Mouse (Mus musculus) brain, embryonic 18.5 days (tissue): ENCODE results near the gene Tulp2.

Experiments
- DNase-seq: peaks from one replicate; pipeline ENCODE4 v3.0.0-alpha.2; 2012; ENCODE audit warnings: low read depth, low spot score

The Tulp2 gene

GRCm38 (mm10) chr7:45553519-45553918 lies 71.8 kb downstream of the Tulp2 start:
- no peak for DNase-seq

DNA sequence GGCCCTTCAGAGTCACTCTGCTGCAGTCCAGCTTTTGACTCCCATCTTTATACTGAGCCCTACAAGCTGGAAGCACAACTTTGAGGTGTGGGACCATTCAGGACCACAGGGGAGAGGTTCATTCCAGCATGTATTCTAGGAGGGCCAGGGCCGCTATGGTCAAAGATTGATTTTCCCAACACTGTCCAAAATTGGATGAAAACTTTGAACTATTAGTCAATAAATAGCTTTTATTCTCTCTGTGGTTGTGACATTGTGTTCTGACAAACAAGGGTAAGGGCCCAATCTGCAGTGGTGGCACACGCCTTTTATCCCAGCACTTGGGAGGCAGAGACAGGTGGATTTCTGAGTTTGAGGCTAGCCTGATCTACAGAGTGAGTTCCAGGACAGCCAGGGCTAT lies 72.3 kb downstream of the Tulp2 start:
- DNase-seq: no peak

DNA sequence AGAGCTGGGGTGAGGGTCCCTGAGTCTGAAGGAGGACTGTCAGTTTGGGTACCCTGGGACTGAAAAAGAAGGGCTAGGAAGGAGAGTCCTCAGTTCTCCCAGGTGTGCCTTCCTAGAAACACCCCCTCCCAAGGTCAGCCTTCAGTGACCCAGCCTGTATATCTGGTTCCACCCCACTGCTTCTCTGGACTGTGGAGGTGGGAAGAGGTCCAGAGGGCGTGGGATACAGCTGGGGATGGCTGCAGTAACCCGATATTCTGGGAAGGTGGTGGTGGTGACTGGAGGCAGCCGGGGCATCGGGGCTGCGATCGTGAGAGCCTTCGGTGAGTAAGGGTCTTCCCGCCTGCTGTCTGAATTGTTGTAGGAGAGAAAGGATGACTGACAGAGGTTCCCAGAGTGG lies 73.1 kb downstream of the Tulp2 start, which contains the start of gene Hsd17b14:
TSS of gene Hsd17b14 (plus strand) at position 150 of the 400 bp plus-strand sequence.
- DNase-seq: no peak

GRCm38 (mm10) chr7:45555787-45556186 lies 74.1 kb downstream of the Tulp2 start:
- no peak for DNase-seq

GRCm38 (mm10) chr7:45558907-45559306 lies 77.2 kb downstream of the Tulp2 start:
- no peak for DNase-seq

GRCm38 (mm10) chr7:45560241-45560640 lies 78.6 kb downstream of the Tulp2 start:
- no peak for DNase-seq

GRCm38 (mm10) chr7:45560843-45561623 lies 79.4 kb downstream of the Tulp2 start:
- peak; percentile 32 for DNase-seq

DNA sequence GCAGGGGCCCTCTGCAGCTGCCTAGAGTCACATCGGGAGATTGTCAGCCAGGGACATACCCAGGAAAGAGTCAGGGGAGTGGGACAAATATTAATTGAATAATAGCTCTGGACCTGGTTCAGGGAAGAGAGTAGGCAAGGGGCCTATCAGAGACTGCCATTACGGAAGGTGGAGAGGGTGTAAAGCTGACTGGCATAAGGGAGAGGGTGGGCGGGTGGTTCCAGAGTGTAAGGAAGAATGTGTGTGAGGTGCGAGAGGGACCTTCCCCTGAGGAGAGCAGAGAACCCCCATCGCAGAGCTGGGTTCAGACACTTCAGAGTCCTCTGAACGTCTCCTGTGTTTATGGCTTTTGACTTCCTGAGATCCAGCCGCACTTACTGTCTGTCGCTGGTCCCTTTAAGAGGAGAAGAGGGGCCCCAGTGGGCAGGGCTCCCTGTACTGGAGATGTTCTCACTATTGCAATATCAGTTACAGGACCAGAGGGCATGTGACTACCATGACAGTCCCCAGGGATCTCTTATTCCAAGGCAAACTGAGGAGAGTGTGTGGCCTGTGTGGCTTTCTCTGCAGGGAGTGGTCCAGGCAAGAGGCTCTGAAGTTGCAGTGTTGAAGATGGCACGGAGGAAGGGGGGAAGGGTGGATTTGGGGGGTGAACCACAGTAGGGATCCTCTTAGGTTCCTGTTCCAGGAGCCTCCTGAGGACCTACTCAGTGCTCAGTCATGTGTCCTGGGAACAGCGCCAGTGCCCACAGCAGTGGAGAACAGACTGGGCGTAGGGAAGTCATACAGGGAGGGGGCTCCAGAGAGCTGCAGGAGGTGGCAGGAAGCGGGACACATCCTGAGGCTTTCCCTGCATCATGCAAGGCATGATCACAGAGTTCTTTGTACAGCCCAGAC lies 80.2 kb downstream of the Tulp2 start:
- DNase-seq: no peak

DNA sequence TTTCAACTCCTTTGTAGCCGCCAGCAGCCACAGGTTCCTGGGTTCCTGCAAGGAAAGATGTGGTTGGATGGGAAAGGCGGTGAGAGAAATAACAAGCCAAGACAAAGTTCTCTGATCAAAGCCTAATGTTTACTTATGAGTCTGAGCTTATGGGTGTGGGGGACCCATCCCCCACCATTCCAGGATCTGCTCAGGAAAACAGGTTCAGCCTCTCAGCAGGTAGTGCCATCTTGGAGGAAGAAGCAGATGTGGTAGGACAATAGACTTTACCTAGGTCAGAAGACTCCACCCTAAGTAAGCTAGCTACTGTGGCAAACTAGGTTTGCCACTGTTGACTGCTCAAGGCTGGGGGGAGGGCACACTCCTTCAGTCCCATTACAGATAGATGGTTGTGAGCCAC lies 83.1 kb downstream of the Tulp2 start:
- no peak for DNase-seq

GRCm38 (mm10) chr7:45565446-45565845 lies 83.8 kb downstream of the Tulp2 start:
- no peak for DNase-seq

DNA sequence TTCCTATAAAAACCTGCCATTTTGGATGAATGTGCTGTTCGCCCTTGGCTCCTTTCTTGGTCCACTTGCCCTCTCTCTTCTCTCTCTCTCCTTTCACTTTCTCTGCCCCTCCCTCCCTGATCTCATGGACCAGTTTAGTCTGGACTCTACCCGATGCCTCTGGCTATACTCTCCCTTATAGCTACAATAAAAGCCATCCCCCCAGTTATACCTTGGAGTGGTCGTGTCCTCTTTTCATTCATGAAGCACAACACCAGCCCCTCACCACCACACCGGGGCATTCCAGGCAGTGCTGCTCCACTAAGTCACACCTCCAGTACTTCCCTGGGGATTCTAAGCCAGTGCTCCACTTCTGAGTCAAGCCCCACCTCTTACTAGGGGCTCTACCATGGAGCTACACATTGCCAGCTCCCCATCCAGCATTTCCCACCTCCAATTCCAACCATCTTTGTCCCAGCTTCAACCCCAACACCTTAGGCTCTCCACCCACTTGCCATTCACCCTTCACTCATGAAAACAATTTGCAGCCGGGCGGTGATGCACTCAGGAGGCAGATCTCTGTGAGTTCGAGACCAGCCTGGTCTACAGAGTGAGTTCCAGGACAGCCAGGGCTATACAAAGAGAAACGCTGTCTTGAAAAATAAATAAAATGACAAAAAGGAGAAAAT lies 85.6 kb downstream of the Tulp2 start:
- no peak for DNase-seq

- DNase-seq: peak; percentile 73
Observed at GRCm38 (mm10) chr7:45567780-45568516, 86.3 kb downstream of the Tulp2 start.

GRCm38 (mm10) chr7:45568601-45569473 lies 87.2 kb downstream of the Tulp2 start:
- no peak for DNase-seq

- DNase-seq: no peak
Observed at GRCm38 (mm10) chr7:45570103-45570741, 88.5 kb downstream of the Tulp2 start, which contains the start of gene Bcat2. Gene Bcat2, plus strand, starts transcription at chr7:45570153.

- no peak for DNase-seq
Observed at GRCm38 (mm10) chr7:45571966-45572365, 90.3 kb downstream of the Tulp2 start.
